Mouse (Mus musculus) urinary bladder, postnatal 10 days (tissue): ENCODE measurements around the gene Tspan4.

Source experiments
- DNase-seq: peaks from one replicate; pipeline ENCODE4 v3.0.0; 2022; ENCODE audit warnings: low spot score

Gene Tspan4

DNA sequence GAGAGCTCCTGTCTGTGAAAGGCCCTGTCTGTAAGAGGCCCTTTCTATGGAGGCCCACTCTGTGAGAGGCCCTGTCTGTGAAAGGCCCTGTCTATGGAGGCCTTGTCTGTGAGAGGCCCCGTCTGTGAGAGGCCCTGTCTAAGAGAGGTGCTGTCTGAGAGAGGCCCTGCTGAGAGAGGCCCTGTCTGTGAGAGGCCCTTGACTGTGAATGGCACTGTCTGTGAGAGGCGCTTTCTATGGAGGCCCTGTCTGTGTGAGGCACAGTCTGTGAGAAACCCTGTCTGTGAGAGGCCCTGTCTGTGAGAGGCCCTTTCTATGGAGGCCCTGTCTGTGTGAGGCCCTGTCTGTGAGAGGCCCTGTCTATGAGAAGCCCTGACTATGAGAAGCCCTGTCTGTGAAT lies 31.2 kb downstream of the Tspan4 start:
- DNase-seq, result no peak

DNA sequence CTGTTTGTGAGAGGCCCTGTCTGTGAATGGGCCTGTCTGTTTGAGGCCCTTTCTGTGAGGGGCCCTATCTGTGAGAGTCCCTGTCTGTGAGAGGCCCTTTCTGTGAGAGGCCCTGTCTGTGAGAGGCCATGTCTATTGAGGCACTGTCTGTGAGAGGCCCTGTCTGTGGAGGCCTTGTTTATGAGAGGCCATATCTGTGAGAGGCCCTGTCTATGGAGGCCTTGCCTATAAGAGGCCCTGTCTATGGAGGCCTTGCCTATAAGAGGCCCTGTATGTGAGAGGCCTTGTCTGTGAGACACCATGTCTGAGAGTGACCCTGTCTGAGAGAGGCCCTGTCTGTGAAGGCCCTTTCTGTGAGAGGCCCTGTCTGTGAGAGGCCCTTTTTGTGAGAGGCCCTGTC lies 33.1 kb downstream of the Tspan4 start:
- DNase-seq, result no peak

DNA sequence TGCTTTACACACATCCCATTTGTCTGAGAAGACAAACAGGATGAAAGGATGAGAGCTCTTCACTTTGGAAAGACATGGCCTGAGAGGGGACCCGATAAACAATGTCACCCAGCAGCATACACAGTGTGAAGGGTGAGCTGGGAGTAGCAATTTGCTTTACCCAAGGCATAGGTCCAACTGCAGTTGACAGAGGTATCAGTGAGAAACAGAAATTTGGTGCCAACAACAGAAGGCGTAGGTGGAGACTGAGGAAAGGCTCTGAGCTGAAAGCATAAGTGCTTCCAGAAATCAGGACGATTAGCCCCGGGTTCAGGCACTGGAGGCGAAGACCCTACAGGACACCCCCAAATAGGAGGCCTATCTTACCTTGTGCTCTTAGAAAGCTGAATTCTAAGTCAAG lies 35.2 kb downstream of the Tspan4 start:
- no peak for DNase-seq

DNA sequence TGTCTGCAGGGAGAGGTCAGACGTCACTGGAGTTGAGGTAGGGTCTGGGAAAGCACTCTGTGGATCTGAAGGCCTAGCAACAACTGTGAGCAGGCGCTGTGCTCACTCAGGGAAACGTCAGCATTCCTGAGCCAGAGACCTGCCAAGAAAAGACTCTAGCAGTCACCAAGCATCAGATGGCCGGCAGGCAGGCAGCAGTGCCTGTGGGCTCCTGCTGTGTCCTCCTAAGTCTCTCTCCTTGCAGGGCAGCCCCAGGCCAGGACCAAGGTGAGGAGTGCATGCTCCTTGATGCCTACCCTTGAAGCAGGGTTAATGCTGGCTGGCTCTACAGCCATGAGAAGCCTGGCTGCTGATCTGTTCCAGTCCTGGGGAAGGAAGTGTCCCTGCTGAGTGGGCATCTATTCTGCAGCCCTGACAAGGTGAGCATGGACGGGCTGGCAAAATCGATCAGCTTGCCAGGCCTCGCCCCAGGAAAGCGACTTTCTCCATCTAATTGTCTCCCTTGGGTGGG lies 35.7 kb downstream of the Tspan4 start:
- no peak for DNase-seq

DNA sequence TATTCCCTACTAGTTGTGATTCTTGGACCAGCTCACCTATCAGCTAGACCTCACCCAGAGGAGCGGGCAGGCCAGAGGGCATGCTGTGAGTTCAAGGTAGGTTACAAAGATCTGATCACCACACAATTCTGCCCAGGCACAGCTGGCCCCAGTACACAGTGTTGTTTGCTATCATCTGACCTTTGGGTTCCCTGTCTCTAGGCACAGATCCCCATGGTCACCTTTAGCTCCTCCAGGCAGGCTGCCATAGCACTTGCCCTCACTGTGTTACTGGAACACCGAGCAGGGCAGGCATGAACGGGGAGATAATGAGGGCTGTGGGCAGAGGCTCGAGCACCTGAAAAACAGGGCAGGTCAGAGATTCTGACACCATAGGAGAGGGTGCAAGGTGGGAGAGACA lies 42.6 kb downstream of the Tspan4 start:
- DNase-seq, result no peak

DNA sequence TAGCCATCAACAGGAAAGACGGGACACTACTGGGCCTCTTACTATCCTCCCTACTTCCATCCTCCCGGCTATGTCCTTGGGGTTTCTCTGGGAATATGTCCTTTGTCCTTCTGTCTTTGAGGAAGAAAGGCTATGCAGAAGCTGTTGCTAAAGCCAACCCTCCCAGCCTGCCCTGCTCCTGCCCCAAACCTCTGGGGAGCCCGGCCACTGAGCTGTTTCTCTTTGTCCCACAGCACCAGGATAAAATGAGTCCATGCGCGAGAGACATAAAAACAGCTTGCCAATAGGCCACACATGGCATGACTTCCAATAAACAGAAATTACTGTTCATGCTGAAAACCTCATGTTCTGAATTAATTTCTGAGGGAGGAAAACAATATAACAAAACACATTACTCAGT lies 43.3 kb downstream of the Tspan4 start:
- DNase-seq, result no peak

DNA sequence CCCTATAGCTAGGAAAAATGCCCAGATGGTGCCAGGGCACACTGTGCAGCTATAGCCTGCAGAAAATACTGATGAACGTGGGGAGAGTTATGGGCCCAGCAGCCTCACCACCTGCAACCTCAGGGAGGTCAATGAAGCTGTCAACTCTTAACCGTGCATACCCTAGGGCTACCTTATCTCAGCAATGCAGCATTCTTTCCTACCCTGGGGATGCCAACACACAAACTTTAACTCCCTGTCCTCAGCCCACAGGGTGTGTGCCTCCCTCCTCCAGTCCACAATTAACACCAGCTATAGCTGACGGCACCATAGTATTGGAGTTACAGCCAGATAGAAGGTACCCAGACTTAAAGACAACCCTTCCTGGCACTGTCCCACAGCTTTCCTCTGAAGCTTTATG lies 43.9 kb downstream of the Tspan4 start:
- DNase-seq, result no peak

DNA sequence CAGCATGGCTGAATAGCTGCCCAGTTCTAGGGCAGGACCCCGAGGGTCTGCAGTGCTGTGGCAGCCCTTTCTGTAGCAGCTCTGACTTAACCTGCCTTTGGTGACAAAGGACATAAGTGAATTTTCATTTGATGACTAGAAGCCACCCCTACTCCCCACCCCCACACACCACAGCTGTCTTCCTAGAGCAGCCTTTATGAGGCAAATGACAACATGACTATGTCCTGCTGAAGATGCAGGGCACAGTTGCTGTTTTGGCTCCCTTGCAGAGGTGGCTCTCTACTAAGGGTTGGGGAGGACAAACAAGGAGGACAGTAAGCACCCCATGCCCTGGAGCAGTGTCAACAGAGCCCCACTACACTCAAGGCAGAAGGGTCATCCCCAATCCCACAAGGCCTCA lies 44.8 kb downstream of the Tspan4 start:
- DNase-seq, result no peak

DNA sequence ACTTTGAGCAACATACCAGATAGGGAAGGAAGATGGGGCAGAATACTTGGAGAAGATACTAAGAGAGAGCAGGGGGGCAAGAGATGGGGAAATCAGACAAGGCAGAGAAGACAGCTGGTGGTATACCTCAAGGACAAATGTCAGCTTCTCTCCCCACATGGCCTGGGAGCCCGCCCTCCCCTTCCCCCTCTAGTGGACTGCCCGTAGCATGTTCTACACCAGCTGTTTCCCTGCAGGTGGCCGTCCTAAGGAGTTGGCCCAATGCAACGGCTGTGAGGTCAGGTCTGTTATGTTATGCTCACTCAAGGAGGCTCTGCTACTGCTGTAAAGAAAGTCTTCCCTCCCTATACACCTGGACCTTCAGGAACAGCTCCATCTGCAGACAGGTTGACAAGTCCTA lies 48.0 kb downstream of the Tspan4 start:
- DNase-seq, result no peak

DNA sequence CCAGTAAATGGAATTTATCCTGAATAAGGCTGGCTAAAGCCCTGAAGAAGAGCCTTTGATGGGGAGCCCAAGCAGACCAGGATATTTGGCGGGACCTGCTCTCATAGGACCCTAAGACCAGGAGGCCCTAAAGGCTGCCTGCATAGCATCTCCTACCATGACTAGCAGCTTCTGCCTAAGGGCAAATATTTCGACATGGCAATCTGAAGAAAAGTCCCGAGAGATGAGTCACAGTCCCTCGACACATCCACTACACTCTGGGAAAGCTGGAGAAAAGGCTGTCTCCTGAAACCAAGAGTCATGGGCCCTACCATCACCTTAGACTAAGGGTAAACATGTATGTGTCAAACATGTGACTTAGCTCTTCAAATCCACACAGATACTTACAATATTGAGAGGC lies 49.2 kb downstream of the Tspan4 start:
- no peak for DNase-seq

DNA sequence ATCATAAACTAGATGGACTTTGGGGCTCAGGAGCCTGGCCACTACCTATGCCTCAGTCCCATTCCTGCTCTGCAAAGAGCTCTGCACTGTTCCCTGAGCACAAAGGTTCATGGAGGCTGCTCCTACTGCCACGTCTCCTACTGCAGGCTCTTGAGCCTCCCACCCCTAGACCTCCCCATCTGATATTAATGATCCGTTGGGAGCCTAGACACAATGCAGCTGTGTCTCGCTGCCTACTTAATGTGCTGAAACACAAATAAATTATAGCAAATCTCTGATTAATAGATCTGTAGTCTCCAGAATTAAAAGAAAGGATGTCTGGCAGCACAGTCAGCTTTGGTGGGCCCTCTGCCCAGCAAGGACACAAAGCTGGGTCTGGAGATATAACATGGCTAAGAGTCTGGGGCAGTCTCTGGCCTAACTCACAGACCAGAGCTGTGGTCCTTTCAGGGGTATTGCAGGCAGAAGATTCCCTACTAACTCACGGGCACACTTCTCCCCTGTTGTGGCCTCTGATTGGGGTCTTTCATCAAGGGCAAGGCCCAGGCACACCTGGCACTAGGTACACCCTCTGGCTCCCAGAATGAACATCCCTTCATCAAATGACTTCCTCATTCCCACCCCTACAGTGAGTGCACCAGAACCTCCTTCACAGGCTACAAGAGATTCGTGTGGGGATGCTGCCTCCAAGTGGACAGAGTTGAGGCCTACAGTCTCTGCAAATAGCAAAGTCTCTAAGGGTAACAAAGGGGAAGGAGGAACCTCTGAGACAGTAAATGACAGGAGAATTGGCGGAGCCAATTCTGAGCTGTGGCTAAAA lies 49.9 kb downstream of the Tspan4 start:
- no peak for DNase-seq

DNA sequence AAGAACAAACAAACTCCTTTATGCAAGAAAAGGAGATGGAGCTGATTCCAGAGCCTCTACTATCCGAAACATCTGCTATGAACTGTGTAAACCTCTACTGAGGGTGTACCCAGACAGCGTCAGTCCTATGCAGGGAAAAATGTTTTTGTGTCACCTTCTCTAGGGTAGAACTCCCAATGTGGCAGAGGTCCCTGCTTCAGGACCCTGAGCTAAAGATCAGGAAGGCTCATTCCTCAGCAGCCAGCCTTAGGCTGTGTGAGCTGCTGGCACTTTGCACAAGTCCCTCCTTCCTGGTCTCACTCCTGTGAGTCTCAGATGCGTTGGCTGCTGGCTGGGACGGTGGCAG lies 50.5 kb downstream of the Tspan4 start:
- no peak for DNase-seq

DNA sequence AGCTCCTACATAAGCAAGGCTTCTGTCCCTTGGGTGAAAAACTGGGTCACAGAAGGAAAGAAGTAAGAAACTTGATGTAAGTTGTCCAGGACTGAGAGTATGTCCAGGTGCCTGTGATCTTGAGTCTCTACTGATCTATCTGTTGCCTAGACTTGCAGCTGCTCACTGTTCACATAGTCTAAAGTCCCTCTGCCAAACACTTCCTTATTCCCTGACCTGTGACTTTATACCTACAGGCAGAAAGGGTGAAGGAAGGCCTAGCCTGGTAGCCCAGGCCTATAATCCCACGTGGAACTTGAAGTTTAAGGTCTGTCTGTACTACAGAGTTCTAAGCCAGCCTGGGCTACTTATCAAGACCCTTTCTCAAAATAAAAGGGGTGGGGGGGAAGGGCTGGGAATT lies 60.5 kb downstream of the Tspan4 start:
- DNase-seq, result no peak

DNA sequence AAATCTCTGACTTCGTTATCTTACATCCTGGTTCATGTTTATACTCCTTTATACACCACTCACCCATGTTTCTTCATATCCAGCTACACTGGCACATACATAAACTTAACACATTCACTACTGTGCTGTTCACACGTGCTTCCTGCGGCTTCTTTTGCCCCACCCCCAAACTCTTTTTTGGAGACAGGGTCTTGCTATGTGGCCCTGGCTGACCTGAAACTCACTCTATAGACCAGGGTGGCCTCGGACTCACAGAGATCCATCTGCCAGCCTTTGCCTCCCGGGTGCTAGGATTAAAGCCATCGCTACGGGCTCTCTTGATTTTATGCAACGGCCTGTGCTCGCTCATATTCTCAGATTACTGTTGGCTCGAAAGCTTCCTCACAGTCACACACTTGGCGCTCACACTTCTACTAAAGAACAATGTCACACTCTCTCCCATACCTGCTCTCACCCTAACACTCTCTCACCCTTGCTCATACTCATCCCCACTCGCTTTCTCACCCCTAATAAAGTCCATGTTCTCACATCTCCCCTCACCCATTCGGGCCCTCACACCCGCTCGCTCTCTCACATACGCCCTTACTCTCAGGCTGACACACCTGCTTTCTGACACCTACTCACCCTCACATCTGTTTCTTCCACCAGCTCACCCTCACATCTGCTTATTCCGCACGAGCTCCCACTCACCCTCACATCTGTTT lies 64.0 kb downstream of the Tspan4 start:
- DNase-seq, result no peak

DNA sequence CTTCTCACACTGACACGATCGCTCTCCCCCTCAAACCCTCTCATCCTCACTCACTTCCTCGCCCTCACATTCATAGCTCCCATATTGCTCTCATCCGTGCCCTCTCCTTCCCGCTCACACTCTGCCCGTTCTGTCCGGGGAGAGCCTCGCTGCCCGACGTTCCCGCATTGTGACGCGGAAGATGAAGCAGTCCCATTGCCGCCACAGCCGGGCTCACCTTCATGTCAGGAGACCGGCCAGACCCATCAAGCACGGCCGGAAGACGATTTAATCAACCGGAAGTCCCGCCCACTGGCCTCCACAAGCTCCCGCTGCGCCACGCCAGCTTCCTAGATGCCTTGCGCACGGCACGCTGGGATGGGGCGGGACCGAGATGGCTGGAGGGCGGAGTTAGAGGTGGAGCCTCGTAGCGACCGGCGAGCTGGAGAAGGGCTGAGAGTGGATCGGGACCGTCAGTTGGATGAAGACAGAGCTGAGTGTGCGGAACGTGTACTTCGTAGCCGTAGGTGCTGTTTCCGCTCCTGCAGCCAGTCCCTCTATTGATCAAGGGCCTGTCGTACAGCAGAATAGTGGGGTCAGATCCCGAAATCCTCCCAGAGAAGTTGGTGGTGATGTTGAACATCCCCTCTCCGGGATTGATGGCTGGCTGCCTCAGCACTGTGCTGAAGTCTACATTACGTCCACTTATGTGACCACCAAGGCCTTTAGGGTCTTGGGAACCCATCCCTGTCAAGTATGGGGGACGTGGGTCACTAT lies 64.7 kb downstream of the Tspan4 start, which contains the start of gene Chid1:
Gene Chid1, minus strand, starts transcription at position 302 of the 756 bp plus-strand sequence.
- peak; percentile 94 for DNase-seq

DNA sequence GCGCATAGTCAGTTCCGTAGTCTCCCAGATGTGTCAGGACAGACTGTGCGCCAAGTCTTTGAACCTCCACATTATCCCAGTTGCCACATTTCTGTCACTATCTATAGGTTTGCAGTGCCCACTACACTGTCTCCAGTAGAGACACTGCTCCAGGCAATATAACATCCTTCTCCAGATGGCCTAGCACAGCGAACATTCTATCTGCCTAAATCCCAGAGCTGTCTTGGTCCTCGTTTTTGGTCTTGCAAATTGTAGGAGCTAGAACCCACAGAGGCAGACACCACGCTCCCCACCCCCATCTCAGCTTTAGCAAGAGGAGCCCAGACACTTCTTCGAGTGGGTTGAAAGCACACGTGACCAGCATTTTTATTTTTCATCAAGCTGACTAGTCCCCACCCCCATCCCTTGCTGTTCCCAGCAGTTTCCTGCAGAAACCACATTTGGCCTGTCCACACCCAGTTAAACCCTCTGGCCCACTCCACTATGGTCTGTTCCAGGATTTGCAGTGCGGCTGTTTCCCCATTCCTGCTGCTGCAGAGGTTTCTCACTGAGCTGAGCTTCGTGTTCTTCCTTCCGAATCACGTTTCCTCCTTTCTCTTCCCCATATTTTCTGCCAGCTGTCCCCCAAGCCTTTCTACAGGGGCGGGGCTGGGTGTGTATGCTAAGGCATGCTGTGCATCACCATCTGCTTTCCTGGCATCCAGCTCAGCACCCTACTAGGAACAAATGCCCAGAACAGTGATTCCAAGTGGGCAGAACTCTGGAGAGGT lies 65.5 kb downstream of the Tspan4 start:
- DNase-seq, result no peak

DNA sequence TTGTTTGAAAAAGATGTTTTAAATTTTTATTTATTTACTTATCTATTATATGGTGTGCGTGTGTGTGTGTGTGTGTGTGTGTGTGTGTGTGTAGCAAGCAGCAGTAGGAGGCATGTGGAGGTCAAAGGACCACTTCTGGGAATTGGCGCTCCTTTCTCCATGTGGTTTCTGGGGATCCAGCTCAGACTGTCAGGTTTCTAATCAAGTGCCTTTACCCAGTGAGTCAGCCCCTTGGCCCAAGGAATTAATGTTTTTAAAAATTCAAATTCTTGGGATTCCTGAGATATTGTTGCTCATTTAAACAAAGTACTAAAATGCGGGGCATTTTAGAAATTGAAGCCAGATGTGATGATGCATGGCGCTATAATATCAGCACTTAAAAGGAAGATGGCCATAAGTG lies 66.6 kb downstream of the Tspan4 start:
- DNase-seq, result no peak

DNA sequence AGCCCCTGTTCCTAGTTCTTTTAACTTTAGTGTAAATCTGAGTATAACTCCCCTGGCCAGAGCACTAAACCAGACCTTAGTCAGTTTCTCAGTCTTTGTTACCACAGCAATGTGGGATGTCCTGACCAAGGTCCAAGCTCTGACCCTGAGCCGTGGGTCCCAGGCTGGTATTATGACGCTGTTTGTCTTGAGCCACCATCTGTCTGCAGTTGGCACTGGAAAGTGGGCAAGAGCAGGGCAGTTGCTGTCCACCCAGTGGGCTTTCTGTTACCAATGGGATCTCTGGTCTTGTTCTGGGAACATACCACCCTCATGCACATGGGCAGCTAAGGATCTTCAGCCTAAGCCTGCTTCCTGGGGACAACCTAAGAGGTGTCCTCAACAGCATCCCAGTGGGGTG lies 67.5 kb downstream of the Tspan4 start:
- no peak for DNase-seq
